Mouse (Mus musculus) CD4-positive, CD25-positive, alpha-beta regulatory T cell, adult 4 months (primary cell): Measurements from ENCODE around the gene Mogs. TPM values are rescaled to one million over a fixed set of nuclear protein-coding genes. Genes with fewer than 3 reads are reported as not detected.

ENCODE experiments used
- ATAC-seq: one replicate; pipeline ENCODE4 v1.8.0; 2017
- polyA plus RNA-seq, 2 experiments: library from polyadenylated mRNA; unstranded; fragments of 100-300 nt; shearing (Covaris generic); gene quantifications; one replicate each; pipeline ENCODE4 v1.2.1; 2017

Gene Mogs
- 10 to 100 TPM in 1 of 2 experiments, 1 to 10 TPM in 1; 6.5 to 16.0 TPM for polyA plus RNA-seq

DNA sequence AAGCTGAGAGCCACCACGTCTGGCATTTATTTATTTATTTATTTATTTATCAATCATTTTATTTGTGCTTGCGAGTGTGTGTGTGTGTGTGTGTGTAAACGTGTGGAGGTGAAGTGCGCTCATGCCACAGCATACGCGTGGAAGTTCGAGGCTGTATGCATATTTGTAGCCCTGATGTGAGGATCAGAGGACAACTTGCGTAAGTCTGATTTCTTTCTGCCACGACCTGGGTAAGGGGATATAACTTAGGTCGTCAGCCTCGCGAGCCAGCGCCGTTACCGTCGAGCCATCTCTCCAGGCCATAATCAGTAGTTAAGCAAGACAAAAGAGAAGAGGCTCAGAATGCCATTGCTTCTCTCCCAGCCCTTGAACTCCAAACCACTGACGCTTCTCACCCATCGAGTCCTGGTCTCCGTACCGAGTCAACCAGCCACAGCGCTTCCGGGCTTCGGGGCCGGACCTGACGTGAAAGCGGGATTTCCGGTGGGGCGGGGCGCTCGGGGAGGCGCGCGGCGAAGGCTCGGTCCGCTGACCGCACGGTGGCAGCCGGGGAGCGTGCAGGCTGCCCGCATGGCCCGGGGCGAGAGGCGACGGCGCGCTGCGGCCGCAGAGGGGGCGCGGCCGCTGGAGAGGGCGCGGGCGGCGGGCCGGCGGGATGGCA lies at the start of gene Mogs:
Gene Mogs (plus strand): TSS at position 486 of the 661 bp plus-strand sequence.
- ATAC-seq, result peak; percentile 92

DNA sequence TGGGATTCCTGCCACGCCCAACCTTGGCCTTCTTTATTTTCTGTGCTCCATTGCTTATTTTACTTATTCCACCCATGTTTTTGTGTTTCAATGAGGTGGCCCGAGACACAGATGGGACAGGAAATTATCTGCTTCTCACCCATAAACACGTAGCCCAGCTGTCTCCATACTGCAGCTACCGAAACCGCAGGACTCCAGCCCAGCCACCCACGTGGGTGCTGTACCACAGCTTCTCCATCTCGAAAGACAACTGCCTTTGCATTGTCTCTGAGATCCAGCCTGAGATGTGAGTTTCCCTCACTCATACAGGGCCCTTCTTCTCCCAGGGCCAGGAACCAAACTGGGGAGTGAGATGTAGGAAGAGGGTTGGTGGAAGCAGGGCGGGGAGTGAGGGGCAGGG lies 49.3 kb upstream of the Mogs start:
- ATAC-seq, result peak; percentile 48

DNA sequence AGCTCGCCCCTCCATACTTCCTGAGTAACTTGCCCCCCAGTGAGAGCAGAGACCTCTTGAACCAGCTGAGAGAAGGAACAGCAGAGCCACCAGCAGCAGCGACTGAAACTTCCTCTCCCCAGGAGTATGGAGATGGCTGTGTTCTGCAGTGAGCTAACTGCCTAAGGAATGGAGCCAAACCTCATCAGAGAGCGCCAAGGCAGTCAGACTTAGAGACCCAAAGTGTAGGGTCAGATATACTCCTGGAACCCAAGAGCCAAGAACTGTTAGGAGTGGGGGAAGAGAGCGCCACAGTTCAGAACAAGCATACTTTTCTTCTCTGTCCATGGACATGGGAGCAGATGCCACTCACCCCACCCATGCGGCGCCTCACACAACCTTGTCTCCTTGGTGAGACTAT lies 48.9 kb upstream of the Mogs start:
- ATAC-seq, result no peak

DNA sequence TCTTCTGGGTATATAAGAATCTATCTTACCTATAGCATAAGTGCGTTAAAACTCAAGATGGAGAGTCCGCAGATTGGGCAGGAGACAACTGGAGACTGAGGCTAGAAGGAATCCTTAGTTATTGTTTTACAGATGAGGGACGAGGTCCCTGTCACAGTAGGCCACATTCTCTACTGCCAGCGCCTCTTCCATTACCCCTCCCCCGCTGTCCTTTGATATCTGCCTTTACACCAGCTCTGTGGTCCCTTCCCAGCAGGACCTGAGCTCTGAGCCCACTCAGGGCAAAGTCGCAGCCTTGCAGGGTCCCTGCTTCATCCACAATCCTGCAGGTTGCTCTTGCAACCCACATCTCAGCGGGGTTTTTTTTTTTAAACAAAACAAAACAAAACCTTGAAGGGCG lies 47.1 kb upstream of the Mogs start:
- no peak for ATAC-seq

DNA sequence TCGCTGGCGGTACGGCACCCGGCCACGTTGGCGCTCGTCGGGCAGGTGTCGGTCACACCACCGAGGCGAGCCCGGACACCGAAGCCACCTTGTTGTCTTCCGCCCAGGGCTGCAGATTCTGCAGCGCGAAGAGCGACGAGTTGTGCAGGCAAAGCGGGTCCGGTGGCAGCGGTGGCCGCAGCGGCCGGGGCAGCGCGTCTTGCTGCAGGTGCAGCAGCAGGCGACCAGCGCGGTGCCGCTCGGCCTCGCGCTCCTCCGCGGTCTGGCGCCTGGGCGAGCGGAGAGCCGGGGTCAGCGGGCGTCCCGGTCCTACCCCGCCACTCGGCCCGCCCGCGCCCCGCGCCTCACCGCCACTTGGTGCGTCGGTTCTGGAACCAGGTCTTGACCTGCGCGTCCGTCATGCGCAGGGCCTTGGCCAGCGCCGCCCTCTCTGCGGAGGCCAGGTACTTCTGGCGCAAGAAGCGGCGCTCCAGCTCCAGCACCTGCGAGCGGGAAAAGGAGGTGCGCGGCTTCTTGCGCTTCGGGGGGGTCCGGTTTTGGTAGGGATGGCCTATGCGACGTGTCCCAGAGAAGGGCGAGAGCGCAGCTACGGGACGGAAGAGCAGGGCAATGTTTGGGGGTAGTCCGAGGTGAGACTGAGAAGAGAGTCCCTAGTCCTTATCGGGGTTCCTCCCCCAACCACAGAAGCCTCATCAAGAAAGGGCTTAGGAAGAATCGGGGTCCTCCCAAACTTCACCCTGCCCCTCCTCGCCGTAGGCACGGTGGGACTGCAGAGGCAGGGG lies 46.4 kb upstream of the Mogs start:
- ATAC-seq, result no peak

DNA sequence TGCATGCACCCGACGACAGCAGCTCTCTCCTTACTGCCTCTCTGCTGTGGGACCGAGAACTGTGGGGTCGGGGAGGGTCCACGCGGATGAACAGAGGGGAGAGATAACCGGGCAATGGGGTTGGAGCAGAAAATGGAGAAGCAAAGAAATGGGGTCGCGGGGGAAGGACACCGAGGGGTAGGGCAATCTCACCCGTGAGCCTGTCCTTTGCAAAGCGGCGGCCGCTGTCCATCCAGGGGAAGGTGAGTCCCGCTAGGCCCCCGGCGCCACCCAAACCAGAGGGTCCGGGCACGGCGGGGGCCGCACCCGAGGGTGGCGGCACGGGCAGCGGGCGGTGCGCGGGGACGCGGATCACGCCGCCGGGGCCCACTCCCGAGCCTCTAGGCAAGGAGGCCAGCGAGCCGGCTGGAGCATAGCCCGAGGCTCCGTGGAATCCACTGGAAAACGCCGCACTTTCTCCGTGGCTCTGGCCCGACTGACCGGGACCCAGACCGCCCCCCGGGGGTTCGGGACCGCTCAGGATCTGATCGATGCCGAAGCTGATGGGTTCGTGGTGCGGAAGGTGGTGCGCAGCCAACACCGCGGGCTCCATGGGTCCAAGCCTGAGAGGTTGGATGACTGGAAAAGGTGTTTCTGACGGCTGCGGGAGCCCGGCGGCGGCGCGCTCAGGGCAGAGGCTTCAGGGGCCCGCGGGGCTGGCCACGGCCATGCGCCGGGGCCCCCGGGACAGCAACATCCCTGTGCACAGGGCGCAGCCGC lies 45.6 kb upstream of the Mogs start:
- ATAC-seq, result no peak

DNA sequence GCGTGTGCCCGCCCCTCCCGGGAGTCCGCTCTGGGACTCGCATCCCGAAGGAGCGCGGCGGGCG lies 45.2 kb upstream of the Mogs start, which contains the start of gene Tlx2:
Gene Tlx2 (minus strand): TSS at position 47 of the 64 bp plus-strand sequence.
- no peak for ATAC-seq

DNA sequence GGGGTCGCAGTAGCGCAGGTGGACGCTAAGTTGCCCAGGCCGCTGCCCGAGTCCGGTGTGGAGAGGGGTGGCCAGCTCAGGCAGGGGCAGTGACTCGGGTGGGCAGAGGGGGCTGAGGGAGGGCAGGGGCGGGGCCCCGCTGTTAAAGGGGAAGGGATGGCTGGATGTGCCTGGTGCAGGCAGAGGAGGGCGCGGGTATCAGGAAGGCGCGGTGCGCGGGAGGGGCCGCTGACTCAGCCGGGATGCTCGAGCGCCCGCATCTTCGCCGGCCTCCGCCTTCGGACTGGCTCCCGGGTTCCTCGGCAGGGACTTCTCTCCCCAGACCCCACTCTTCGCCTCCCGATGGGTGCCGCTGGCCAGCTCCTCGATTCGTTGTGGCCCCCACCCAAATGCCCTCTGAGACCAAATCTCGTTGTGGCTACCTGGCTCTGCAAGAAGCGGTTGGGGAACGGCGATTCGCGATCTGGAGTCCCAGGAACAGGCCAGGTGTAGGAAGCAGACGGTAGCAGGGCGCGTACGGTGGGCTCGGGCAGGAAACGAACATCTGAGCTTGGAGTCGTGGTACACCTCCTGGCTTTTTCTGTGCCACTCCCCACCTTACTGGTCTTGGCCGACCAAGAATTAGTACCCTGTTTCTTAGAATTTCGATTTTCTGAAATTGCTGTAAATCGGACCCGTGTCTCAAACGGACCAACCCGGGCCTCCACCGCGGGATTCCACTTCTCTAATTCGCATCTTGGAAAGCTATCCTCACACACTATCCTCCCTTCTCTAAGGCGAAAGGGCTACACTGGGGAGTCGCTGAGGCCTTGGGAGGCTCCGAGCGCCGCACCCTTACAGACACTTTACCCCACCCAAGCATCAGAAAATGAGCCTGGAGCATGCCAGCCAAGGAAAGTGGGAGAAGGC lies 44.7 kb upstream of the Mogs start:
- no peak for ATAC-seq

DNA sequence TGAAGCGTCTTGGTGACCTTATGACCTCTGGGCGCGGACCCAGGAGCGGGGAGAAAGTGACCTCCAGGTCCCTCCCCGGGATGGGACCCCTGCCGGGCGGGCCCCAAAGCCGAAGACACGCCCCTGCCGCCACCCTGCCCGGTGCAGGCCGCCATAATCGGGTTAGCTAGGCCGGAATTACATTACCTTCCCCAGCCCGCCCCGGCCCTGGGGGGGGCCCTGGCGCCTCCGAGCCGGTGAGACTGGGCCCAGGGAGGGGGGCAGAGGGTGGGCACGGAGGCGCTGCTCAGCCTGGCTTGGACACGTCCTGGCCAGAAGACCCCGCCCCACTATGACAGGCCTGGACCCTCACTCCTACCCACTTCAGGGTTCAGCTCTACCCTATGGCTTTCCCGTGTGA lies 44.1 kb upstream of the Mogs start:
- ATAC-seq, result no peak

DNA sequence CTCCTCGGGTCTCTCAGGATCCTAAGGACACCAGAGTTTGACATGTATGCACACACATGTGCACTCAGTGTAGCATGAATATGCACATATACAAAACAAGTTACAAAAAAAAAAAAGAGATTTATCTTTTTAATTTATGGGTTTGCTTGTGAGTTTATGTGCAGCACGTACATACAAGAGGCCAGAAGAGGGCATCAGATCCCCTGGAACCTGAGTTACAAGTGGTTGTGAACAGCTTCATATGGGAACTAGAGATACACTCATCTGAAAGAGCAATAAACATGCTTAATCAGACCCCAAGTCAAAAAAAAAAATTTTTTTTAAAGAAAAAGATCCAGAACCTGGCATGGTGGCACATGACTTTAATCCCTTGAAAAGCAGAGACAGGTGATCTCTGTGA lies 40.3 kb upstream of the Mogs start:
- ATAC-seq, result no peak

DNA sequence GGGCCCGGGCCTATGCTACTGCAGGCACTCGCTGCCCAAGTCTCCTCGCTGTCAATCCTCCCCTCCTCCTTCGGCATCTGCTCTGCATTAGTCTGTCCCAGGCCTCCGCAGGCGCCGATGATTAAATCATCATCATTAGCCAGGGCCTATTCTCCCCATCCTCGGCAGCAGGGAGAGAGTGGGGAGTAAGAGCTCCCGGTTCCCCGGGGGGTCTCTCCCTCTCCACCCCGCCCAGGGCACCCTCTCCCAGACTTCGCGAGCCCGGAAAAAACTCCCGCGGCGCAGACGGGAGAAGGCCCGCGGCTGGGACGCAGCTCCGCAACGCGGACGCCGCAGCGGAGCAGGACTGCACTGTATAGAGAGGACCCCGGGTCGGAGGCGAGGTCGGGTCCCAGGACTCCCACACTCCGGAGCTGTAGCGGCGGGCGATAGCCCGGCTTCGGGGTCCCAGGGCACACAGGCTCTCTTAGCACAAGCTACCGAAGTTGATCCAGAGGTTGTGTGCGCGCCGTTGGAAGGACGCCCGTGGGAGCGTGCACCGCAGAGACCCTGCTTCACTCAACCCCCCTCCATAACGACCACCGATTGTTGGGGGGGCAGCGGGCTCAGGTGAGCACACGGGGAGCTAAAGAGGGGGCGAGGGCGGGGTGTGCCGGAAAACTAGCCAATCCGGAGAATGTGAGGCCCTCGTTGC lies 37.5 kb upstream of the Mogs start, which contains the start of gene Pcgf1:
Gene Pcgf1 (plus strand): TSS at position 240 of the 694 bp plus-strand sequence.
- ATAC-seq, result peak; percentile 40

DNA sequence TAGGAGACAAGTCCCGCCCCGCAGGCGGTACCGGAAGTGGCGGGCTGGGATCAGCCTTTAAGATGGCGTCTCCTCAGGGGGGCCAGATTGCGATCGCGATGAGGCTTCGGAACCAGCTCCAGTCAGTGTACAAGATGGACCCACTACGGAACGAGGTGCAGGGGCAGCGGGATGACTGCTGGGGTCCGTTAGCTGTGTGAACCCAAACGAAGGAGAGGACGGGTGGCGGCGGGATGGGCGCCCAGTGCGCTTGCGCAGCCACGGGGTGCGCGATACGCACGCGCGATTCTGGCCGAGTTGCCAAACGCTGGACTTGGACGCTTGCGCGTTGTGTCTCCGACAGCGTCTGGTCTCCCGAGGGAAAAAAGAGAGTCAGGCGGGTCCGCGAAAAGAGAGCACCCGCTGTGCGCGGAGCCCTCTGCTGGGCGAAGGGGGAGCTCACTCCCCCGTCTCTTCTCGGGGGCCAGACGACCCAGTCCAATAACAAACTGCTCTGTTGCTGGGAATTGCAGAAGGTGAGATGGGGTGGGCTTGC lies 36.9 kb upstream of the Mogs start:
- ATAC-seq, result peak; percentile 96

DNA sequence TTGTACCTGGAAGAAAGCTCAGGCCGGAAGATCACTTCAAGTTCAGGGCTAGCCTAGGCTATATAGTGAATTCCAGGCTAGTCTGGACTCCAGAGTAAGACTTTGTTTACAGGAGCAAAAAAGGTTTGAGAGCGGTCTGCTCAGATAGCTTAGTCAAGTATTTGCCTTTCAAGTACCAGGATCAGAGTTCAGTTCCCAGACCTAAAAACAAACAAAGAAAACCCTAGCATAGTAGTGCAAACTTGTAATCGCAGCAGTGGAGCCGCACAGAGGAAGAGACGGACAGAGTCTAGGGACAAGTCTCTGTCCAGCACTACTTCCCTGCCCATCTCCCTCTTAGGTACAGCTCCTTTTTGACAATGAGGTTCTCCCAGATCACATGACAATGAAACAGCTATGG lies 35.1 kb upstream of the Mogs start:
- ATAC-seq, result no peak

DNA sequence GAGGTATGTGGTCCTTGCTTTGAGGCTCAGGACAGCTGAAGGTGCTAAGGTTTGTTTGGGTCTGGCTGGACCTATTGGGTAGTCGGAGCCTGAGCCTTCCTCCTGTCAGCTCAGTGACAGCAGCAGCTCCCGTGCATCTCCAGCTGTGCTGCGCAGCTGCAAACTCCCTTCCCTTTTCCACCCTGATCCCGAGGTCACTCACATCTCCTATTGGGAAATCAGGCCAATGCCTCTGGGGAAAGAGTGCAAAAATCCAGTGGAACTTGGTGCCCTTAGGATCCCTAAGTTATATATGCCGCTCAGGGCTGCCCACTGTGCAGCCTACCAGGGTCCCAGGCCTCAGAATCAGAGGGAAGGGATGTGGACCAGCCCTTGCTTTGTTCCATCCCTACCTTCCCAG lies 31.8 kb upstream of the Mogs start:
- no peak for ATAC-seq

DNA sequence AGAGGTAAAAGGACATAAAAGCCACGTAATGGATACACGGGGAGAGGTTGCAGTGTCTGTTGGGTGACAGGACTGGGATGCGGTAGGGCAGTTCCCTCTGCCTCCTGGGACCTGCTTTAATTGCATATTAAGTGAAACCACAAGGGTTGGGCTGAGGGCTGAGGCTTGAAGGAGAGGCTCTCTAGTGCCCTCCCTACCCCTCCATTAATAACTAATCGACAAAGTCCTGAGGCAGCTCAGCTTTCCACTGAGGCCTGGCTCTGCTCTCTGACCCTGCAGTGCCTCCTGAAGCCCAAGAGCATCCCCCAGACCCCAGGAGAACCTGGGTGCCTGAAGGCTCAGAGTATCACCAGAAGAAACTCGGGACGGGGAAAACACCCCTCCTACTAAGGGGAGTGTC lies 30.8 kb upstream of the Mogs start:
- no peak for ATAC-seq

DNA sequence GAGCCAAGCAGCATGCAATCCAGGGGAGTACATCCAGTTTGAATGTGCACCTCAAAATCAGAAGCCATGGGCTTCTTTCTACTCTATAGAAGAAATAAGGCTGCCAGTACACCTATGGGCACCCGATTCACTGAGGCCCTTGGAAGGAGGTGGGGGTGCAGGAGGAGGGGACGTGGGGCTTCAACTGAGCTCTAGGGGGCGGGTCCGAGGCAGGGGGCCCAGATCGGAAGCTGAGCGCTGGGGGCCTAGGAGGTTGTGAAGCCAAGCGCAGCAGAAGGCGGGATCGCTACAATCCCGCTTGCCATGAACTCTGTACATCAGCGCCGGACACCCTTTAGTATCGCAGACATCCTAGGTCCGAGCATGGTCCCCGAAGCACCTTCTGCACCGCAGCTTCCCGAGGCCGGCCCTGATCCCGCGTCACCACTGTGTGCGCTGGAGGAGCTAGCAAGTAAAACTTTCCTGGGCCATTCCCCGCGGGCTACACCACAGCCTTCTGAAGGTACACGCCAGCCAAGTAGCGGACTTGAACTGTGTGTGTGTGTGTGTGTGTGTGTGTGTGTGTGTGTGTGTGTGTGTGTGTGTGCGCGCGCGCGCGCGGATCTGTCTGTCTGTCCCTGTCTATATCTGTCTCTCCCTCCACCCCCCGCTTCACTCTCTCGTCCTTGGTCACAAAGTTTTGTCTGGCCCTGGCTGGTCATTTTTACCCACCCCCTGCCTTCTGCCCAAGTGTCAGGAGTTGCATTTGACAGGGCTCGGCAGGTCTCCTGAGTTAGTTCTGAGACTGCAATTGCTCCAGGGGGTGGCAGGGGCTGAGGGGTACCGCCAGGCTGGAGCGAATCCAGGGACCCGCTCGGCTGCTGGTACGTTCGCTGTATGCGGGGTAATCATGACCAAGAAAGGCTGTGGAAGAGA lies 28.9 kb upstream of the Mogs start, which contains the start of gene Lbx2:
Gene Lbx2 (plus strand): TSS at position 247 of the 915 bp plus-strand sequence.
- ATAC-seq, result peak; percentile 66

DNA sequence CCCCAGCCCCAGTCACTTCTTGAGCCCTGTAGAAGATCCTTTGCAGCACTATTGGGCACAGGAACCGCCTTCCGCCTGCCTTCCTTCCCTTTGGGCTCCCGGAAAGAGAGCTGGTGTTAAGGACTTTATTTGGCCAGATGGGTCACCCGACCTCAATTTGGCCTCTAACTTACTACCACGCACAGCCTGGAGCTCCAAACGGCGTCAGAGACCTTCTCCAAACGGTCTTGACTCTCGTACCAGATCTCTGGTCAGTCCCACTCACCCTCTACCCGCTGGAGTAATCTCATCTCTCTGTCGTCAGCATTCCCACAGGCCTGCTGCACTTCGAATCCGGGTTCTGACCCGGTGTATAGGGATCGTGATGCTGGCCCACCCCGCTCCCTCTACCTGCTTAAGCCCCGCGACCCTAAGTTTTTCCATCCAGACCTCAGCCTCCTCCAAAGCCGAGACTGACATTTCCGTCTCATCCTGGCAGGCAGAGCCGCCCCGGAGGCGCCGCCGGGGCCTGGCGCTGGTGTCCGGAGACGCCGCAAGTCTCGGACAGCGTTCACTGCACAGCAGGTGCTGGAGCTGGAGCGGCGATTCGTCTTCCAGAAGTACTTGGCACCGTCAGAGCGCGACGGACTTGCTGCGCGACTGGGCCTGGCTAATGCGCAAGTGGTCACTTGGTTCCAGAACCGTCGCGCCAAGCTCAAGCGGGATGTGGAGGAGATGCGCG lies 27.9 kb upstream of the Mogs start:
- ATAC-seq, result peak; percentile 45

DNA sequence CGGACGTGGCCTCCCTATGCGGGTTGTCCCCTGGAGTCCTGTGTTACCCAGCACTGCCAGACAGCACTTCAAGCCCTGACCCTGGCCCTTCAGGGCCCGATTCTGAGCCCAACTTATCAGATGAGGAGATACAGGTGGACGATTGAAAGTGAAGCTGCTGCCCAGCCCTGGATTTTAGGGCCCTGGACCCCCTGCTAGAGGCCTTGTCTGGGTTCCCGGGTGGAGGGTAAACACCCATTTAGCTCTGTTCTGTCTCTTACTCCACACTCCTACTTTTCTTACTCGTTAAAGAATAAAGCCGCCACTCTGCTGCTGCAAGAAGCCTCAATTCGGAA lies 27.4 kb upstream of the Mogs start:
- no peak for ATAC-seq

DNA sequence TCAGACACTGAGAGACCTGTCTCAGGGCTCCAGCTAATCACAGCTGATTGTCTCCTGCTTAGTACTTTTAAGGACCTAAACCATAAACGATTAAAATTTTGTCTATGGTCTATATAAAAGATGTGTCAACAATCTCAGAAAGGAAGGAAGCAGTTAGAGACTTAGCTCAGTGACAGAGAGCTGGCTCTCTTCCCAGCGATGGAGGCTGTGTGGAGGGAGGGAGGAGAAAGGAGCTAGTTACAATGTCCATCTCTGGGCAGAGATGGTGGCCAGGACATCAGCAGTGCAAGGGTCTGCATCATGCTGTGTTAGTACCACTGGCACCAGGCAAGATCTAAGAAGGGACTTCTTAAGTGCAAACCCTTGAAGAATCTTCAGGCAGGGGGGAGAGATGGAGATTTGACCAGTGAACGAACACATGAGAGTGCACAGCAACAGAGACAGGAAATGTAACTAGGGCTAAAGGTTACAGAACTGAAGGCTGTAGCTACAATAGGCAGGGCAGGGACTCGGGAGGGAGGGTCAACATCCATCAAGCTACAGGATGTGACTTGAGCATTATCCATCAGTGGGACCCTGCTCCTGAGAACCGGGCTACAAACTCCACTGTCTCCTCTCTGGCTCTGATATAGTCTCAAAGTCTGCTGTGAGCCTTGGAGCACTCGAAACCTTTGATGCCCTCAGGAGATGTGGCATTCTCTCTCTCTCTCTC lies 22.7 kb upstream of the Mogs start:
- no peak for ATAC-seq

DNA sequence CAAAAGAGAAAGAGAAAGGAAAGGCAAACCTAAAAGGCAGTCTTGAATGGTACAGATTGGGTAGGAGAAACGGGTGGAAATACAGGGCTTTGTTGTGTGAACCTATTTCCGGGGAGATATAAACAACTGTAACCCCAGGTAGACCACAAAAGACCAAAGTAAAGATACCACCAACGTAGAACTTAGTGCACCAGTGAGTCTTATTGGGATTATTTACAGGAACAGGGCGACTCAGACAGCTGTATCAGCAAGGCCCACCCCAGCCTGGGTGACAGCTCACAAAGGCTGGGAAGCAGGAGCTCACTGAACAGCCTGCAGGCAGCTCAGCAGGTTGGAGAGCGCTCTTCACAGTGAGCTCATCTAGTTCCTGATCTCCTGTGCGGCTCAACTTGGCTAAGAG lies 19.3 kb upstream of the Mogs start:
- ATAC-seq, result peak; percentile 98
